Comparison of ENCODE assay signal across 8 mouse cellular contexts in the genomic region with DNA sequence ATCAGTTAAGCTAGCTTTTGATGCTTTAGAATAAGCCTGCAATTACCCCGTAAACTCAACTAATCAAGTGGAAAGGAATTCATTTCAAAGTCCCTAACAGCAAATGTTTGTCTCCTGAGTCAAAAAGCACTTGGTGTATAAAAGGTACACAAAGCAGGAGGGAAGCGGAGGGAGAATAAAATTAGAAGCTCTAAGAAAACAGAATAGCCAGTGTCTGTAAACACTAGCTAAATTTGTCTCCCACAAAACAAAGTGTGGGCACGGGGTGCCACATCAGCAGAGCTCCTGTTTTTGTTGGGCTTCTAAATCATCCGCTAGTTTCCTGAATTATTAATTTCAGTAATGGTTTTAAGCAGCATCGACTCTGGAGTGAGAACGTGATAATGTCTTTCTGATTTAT. TPM values are rescaled to one million over a fixed set of nuclear protein-coding genes. Genes with fewer than 3 reads are reported as not detected.
DNase-seq lines count a peak whose midpoint lies in the region; ATAC-seq and TF ChIP-seq lines count a peak whose summit lies in the region.

No protein-coding gene starts in this region.

- no peak overlapping the region for H3K27ac ChIP-seq in kidney, adult 2 months (ENCODE audit: insufficient read depth, low read depth, low read length)
- H3K27ac ChIP-seq in hindbrain, embryonic 12.5 days: no peak overlapping the region
- H3K27ac ChIP-seq in midbrain, embryonic 12.5 days (replicated peaks): no peak overlapping the region

- 10% methylated on average over 6 of the region's 6 CpGs for WGBS in kidney, adult 2 months
- 17% methylated on average over 6 of the region's 6 CpGs for WGBS in hindbrain, embryonic 12.5 days
- 21% methylated on average over 6 of the region's 6 CpGs for WGBS in midbrain, embryonic 12.5 days

- H3K4me1 ChIP-seq in kidney, adult 2 months (ENCODE audit: control insufficient read depth, insufficient read depth, low read length): peaks cover 8% of the 10 kb centered on the region; the same call in 1 of the 2 replicates
- peaks cover 10% of the 10 kb centered on the region for H3K4me1 ChIP-seq in hindbrain, embryonic 12.5 days
- H3K4me1 ChIP-seq in midbrain, embryonic 12.5 days: peaks cover 13% of the 10 kb centered on the region

- no peaks in the 10 kb centered on the region for H3K9me3 ChIP-seq in hindbrain, embryonic 12.5 days (replicated peaks)
- H3K9me3 ChIP-seq in midbrain, embryonic 12.5 days: no peaks in the 10 kb centered on the region

- DNase-seq in kidney, adult 2 months: peak; percentile 19
- no peak for DNase-seq in kidney, adult 18-20 months
- peak; percentile 19 for DNase-seq in Patski (ENCODE audit: low read depth, low spot score)
- DNase-seq in cerebellum, adult 18-20 months: no peak
- no peak for DNase-seq in testis, postnatal 10 days (ENCODE audit: low spot score)
- no peak for DNase-seq in adrenal gland, adult 2 months

- POLR2A ChIA-PET in Patski (lab: Charles Lee): interaction anchor here (1.1 to 1.6 kb wide), 4 partner anchors 38 to 66 kb away, joined by 3 to 7 read pairs (median 6); no protein-coding TSS in a partner anchor

- peak overlapping the region; percentile 75 for H3K4me2 ChIP-seq in hindbrain, embryonic 12.5 days (replicated peaks)
- peak overlapping the region; percentile 81 for H3K4me2 ChIP-seq in midbrain, embryonic 12.5 days (replicated peaks)

- H3K36me3 ChIP-seq in kidney, adult 2 months (ENCODE audit: control insufficient read depth, insufficient read depth, low read length): no peaks in the 10 kb centered on the region
- no peaks in the 10 kb centered on the region for H3K36me3 ChIP-seq in hindbrain, embryonic 12.5 days
- no peaks in the 10 kb centered on the region for H3K36me3 ChIP-seq in midbrain, embryonic 12.5 days

- H3K27me3 ChIP-seq in kidney, adult 2 months (replicated peaks; ENCODE audit: control insufficient read depth, insufficient read depth, low read length): no peaks in the 10 kb centered on the region
- no peaks in the 10 kb centered on the region for H3K27me3 ChIP-seq in Patski
- no peaks in the 10 kb centered on the region for H3K27me3 ChIP-seq in hindbrain, embryonic 12.5 days
- no peaks in the 10 kb centered on the region for H3K27me3 ChIP-seq in midbrain, embryonic 12.5 days

- ATAC-seq in Patski: no peak
- no peak for ATAC-seq in hindbrain, embryonic 12.5 days (ENCODE audit: low FRiP score)
- no peak for ATAC-seq in midbrain, embryonic 12.5 days (ENCODE audit: low FRiP score, low read depth)

- no peak for TF ChIP-seq CTCF in kidney, adult 2 months (conservative IDR thresholded peaks at IDR 0.05; ENCODE audit: insufficient read depth, insufficient read length, low read depth, low read length)
- TF ChIP-seq CTCF in Patski (IDR thresholded peaks at IDR 0.05): no peak

- no peak for TF ChIP-seq POLR2A in kidney, adult 2 months (IDR thresholded peaks at IDR 0.05; ENCODE audit: low read depth, low read length)

- in situ Hi-C loops in Patski (cut with MboI; ENCODE audit: low pct_unique_long_range_greater_than_20kb): loop anchor here (10.0 kb wide), 1 partner anchor 70 kb away; no protein-coding TSS in a partner anchor

- peak overlapping the region; percentile 93; the same call in 1 of the 2 replicates for H3K9ac ChIP-seq in hindbrain, embryonic 12.5 days
- H3K9ac ChIP-seq in midbrain, embryonic 12.5 days (replicated peaks): peak overlapping the region; percentile 93

- H3K4me3 ChIP-seq in kidney, adult 2 months (ENCODE audit: insufficient read depth, low read depth, low read length): peak overlapping the region; percentile 94
- peak overlapping the region; percentile 89 for H3K4me3 ChIP-seq in hindbrain, embryonic 12.5 days
- peak overlapping the region; percentile 91 for H3K4me3 ChIP-seq in midbrain, embryonic 12.5 days

- CTCF ChIA-PET in Patski (lab: Charles Lee): interaction anchor here (0.9 to 2.6 kb wide), 4 partner anchors 9 to 68 kb away, joined by 3 to 7 read pairs (median 6); no protein-coding TSS in a partner anchor

RNA-seq across cellular contexts. Expression of a gene that starts 1.4 kb away (rescaled TPM):
- 14.6 and 19.1 TPM in 2 replicates for polyA plus RNA-seq in kidney, adult 2 months (2012; rRNA removed)
- 110 TPM for polyA plus RNA-seq in Patski (2021)
- polyA plus RNA-seq in hindbrain, embryonic 12.5 days (2016; fragmentation: Nextera tagmentation; extraction: Ambion mirVana): 14.8 and 16.2 TPM in 2 replicates
- 13.2 and 14.6 TPM in 2 replicates for polyA plus RNA-seq in midbrain, embryonic 12.5 days (2016; fragmentation: Nextera tagmentation; extraction: Ambion mirVana)
- total RNA-seq in adrenal gland, adult 2 months (2021): 10 to 100 TPM; 53.5 to 57.7 TPM
- polyA plus RNA-seq in adrenal gland, adult 2 months (2012; rRNA removed): 19.7 and 31.1 TPM in 2 replicates

Comparison
In these comparisons a context has a peak if more than half of its experiments do, and no peak if none do; other contexts are left out.
1. DNase-seq: peak in kidney, adult 2 months (single experiment) and Patski (single experiment); none in kidney, adult 18-20 months (single experiment), cerebellum, adult 18-20 months (0 of 2), testis, postnatal 10 days (single experiment) and adrenal gland, adult 2 months (single experiment).
2. Peak in every context shown above with its lines, with median percentiles within 50 percentile points of each other: H3K4me3 ChIP-seq.